Mouse (Mus musculus): ENCODE measurements at regions not wholly inside any gene's neighbourhood (a gene's known extent, or its start where the extent isn't known, plus 50 kb on each side); places are given as distances from the start of the nearest gene placed in this dataset.
A peak's percentile ranks its signal among the peaks of the same experiment; 100 is the strongest.

GRCm38 (mm10) chr13:80502927-80503326 is 380.3 kb upstream of the Arrdc3 start:
- DNase-seq (ENCODE audit: low read depth, low spot score), result no peak

DNA sequence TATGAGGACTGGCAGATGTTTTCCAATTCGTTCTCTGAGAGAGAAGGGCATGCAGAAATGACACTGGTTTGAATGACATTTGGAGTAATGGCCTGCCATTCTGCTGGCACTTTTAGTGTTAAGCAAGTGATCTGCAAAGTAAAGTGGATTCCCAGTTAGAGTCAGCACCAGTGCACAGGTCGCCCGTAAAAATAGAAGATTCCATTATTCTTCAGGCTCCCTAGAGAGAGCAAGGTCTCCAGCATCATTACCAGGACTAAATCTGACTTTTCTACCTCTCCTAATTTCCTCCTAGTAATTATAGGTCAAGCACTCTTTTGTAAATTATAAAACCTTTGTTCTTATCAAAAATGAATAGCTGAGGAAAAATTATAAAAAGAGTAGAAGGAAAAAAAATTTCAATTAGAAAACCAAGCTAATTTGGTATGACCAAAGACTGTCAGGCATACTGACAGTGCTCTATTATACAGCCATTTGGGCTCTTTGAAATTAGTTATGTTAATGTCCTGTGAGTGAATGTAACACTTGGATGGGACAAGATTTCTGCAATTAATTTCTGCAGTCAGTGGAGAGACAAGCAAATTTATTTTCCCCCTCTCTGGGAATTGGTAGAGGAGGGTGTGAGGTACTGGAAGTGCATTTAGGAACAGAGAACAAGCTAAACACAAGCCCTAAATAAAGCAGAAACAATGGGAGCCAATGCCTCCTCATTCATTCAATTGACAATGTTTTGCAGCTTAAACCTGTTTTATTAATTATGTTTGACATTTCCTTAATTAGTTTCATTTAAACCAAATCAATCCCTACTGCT is 368.8 kb upstream of the Arrdc3 start:
- no peak for DNase-seq (ENCODE audit: low read depth, low spot score)

GRCm38 (mm10) chr13:80514982-80515253 is 368.3 kb upstream of the Arrdc3 start:
- DNase-seq (ENCODE audit: low read depth, low spot score), result no peak

DNA sequence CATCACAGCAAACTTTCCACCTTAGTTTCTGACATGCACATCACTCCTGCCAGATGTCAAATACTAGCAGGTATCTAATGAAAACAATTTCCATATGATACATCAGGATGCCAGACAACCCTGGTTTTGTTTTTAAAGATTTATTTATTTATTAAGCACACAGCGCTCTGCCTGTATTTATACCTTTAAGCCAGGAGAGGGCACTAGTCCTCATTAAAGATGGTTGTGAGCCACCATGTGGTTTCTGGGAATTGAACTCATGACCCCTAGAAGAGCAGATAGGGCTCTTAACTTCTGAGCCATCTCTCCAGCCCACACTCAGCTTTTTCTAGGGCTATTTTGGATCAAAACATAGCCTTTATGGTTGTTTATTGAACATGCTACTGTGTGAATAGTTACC is 364.3 kb upstream of the Arrdc3 start:
- DNase-seq (ENCODE audit: low read depth, low spot score), result no peak

- DNase-seq (ENCODE audit: low read depth, low spot score), result no peak
Measured at GRCm38 (mm10) chr13:80519792-80520191, 363.4 kb upstream of the Arrdc3 start.

GRCm38 (mm10) chr13:80535755-80536350 is 347.3 kb upstream of the Arrdc3 start:
- no peak for DNase-seq (ENCODE audit: low read depth, low spot score)

GRCm38 (mm10) chr13:80544951-80545350 is 338.2 kb upstream of the Arrdc3 start:
- no peak for DNase-seq (ENCODE audit: low read depth, low spot score)

DNA sequence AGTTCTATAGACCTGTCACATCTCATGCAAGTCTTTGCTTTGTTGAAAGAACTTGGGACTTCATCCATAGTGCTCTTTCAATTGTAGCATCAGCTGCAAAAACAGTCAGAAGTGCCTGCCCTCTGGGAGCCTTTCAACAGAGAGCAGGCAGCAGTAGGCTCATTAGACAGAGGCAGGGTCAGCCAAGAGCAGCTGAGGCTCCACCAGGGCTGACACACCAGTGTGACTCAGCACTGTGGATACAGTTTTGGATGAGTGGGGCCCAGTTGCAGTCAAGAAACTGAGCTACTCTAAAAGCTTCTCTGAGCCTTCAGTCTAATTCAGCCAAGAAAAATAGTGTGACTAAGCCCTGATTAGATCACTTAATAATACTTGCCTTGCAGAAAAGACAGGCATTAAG is 326.0 kb upstream of the Arrdc3 start:
- peak; percentile 57 for DNase-seq (ENCODE audit: low read depth, low spot score)
